Mouse (Mus musculus) stomach, embryonic 15.5 days (tissue): ENCODE results near the gene Selenop. TPM values are rescaled to one million over a fixed set of nuclear protein-coding genes. Genes with fewer than 3 reads are reported as not detected.
A peak's percentile ranks its signal among the peaks of the same experiment; 100 is the strongest.
"Not testable (repeated sequence)": the region's sequence is repeated elsewhere in the genome, so short reads cannot be mapped to it uniquely, and the experiment has no call there.

ENCODE experiments used
- ATAC-seq: fragments of 200-750 bp; cut with Nextera tagmentation; 2 replicates; pipeline ENCODE4 v1.8.0; 2017; ENCODE audit warnings: low read depth, moderate number of reproducible peaks, moderate TSS enrichment; ENCODE audit not compliant: insufficient read depth, low FRiP score
- H3K27ac ChIP-seq: fragments of 300-500 bp; sonication (generic); 2 replicates; pipeline ENCODE4 v1.5.1; 2015; ENCODE audit warnings: mild to moderate bottlenecking, inconsistent platforms
- H3K27me3 ChIP-seq: fragments of 300-500 bp; sonication (generic); replicated peaks from 2 replicates; pipeline ENCODE4 v1.6.1; 2015; ENCODE audit warnings: inconsistent platforms
- H3K36me3 ChIP-seq: fragments of 300-500 bp; sonication (generic); 2 replicates; pipeline ENCODE4 v1.6.1; 2015; ENCODE audit warnings: inconsistent platforms
- H3K4me1 ChIP-seq: fragments of 300-500 bp; sonication (generic); 2 replicates; pipeline ENCODE4 v1.6.1; 2015; ENCODE audit warnings: inconsistent platforms
- H3K4me2 ChIP-seq: fragments of 300-500 bp; sonication (generic); 2 replicates; pipeline ENCODE4 v1.6.1; 2015; ENCODE audit warnings: mild to moderate bottlenecking, inconsistent platforms
- H3K4me3 ChIP-seq: fragments of 300-500 bp; sonication (generic); replicated peaks from 2 replicates; pipeline ENCODE4 v1.5.1; 2015; ENCODE audit warnings: inconsistent platforms
- H3K9ac ChIP-seq: fragments of 300-500 bp; sonication (generic); 2 replicates; pipeline ENCODE4 v1.6.1; 2015; ENCODE audit warnings: inconsistent platforms
- H3K9me3 ChIP-seq: fragments of 300-500 bp; sonication (generic); 2 replicates; pipeline ENCODE4 v1.6.1; 2016; ENCODE audit warnings: inconsistent platforms
- WGBS: fragments of 180-500 bp; shearing (Covaris S2); methylation state at CpG from one replicate; pipeline ENCODE4 v1.1.7; 2015; 5-methylcytosine and 5-hydroxymethylcytosine counted together
- polyA plus RNA-seq: library from polyadenylated mRNA; unstranded; fragments of >200 nt; fragmentation: Nextera tagmentation; extraction: Ambion mirVana; gene quantifications from 2 replicates; pipeline ENCODE4 v1.2.1, GENCODE M21; 2015

Gene Selenop
- 293 and 302 TPM in 2 replicates for polyA plus RNA-seq

DNA sequence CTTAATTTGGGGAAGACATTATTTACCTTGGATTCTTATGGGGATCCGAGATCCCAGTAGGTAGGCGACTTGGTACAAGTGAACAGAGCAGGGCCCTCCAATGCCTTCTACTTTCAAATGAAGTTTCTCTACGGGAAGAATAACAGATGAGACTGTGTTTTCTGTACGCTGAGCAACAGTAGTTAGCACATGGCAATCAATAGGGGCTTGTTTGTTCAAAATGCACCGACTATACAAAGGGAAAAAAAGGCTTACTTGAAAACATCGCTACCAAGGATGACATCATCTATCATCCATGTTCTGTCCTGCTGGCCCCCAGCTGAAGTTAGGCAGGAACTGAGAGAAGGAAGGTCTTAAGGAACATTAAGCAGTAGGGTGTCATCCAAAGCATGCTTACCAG lies at the start of gene Selenop:
Gene Selenop, plus strand, starts transcription at position 301 of the 400 bp plus-strand sequence.
- Histone ChIP-seq H3K9me3 (no peaks in the 10 kb centered on the region), H3K27me3 (no peaks in the 10 kb centered on the region), H3K4me3 (no peak within 1 kb of the TSS), H3K9ac (no peak within 1 kb of the TSS), H3K4me1 (peaks cover 11% of the 10 kb centered on the region), H3K4me2 (no peak within 1 kb of the TSS), H3K36me3 (no peaks in the 10 kb centered on the region), H3K27ac (peak within 1 kb of the TSS; percentile 94; the same call in 1 of the 2 replicates)
- no peak for ATAC-seq
- WGBS, result 73% methylated on average over 6 of the region's 6 CpGs

DNA sequence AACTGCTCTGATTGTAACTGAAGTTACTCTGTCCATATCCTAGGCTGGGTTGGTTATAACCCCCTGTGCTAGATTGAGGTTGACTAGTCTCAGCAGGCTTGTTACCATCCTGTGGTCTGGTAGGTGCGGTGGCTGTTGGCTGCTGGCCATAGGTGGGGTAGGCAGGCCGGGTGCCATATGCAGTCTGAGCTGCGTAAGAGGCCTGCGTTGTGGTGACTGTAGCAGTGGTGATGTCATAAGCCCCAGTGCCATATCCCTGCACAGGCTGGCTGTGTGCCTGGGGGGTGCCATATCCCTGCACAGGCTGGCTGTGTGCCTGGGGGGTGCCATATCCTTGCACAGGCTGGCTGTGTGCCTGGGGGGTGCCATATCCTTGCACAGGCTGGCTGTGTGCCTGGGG lies 49.7 kb upstream of the Selenop start:
- 98% methylated on average over 4 of the region's 4 CpGs for WGBS
- H3K27ac ChIP-seq, H3K4me2 ChIP-seq, H3K27me3 ChIP-seq, H3K9me3 ChIP-seq, ATAC-seq, H3K9ac ChIP-seq, H3K4me3 ChIP-seq, H3K4me1 ChIP-seq, H3K36me3 ChIP-seq: not testable (repeated sequence)

DNA sequence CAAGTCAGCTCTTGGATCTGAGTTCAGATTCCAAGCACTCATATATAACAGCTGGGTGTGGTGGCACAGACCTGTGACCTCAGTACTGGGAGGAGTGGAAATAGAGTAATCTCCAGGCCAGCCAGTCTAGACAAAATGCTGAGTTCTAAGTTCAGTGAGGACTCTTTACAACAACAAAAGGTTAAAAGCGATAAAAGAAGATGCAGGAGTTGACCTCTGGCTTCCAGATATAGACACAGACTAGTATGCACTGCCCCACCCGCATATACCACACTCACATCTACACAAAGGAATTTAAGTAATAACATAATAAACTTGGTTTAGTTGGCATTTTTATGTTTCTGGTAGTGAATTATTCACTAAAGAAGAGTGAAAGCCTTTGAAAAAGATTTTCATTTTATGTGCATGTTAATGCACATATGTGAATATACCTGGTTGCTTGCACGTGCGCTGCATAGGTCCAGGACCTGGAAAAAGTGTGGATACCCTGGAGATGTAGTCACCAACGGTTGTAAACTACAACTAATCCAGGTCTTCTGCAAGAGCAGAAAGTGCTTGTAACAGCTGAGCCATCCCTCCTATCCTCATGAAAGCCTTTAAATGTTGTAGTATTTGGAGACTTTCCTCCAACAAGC lies 45.4 kb upstream of the Selenop start:
- ATAC-seq, result no peak

DNA sequence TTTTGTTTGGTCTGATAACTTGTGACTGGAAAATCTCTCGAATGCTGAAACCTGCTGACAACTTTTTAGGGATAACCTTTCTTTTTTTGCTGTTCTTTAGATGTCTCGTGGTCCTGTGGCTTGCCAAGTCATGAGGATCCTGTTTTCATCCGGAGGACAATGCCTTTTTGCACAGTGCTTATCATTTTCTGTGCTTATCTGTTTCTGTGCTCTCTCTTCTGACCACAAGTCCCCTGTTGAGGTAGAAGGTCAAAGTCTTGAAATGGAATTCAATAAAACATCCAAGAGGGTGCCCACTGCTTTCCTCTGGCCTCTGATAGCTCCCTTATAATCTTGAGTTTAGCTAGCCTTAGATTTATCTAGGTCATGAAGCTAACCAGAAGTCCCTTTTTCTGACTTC lies 41.8 kb upstream of the Selenop start:
- H3K4me2 ChIP-seq, result no peak overlapping the region
- no peaks in the 10 kb centered on the region for H3K4me1 ChIP-seq
- H3K27ac ChIP-seq, result no peak overlapping the region
- H3K36me3 ChIP-seq, result no peaks in the 10 kb centered on the region
- H3K27me3 ChIP-seq, result no peaks in the 10 kb centered on the region
- H3K9ac ChIP-seq, result no peak overlapping the region
- no peak overlapping the region for H3K4me3 ChIP-seq
- ATAC-seq, result no peak
- H3K9me3 ChIP-seq, result no peaks in the 10 kb centered on the region
- 62% methylated on average over 3 of the region's 3 CpGs for WGBS

More for the DNA sequence above, 45.4 kb upstream of the Selenop start:
- no peaks in the 10 kb centered on the region for H3K36me3 ChIP-seq
- no peaks in the 10 kb centered on the region for H3K4me1 ChIP-seq
- H3K4me3 ChIP-seq, result no peak overlapping the region
- no peak overlapping the region for H3K27ac ChIP-seq
- H3K9ac ChIP-seq, result no peak overlapping the region
- H3K9me3 ChIP-seq, result no peaks in the 10 kb centered on the region
- no peaks in the 10 kb centered on the region for H3K27me3 ChIP-seq
- 86% methylated on average over 5 of the region's 5 CpGs for WGBS
- H3K4me2 ChIP-seq, result no peak overlapping the region

DNA sequence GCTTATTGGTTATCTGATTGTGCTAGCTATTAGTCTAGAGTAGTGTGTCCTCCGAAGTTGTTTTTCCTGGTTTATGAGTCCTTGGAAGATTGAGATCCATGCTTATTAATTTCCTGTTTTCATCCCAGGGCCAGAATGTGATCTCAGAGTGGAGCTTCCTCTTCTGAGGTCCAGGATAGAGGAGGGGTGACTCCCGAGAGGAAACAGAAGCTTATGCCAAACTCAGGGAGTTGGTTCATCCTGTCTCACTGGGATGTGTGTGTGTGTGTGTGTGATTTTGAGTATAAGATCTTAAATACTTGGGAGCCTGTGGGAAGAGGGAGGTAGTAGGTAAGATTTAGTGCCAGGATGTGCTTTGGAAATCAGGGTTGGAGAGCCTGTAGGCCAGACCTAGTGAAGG lies 40.2 kb upstream of the Selenop start:
- 45% methylated on average over 2 of the region's 2 CpGs for WGBS

DNA sequence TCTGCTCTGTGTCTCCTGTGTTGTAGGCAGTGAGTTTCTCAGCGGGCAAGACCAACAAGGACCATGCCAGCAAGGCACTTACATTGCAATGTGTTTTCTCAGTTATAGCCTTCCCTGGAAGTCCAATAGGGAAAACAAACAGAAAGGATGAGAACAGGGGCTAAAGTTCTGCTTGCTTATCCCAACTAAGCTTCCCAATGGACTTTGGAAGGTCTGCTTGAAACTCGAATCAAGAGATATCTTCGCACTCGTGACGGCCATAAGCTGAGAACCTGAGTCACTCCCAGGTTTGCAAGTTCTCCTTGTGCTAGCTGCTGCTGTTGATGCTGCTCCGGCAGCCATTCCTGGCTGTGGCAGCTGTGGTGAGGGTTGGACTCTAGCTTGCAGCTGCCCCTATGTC lies 39.4 kb upstream of the Selenop start:
- no peak overlapping the region for H3K9ac ChIP-seq
- H3K9me3 ChIP-seq, result no peaks in the 10 kb centered on the region
- no peaks in the 10 kb centered on the region for H3K4me1 ChIP-seq
- H3K27me3 ChIP-seq, result no peaks in the 10 kb centered on the region
- no peak overlapping the region for H3K4me2 ChIP-seq
- no peak overlapping the region for H3K4me3 ChIP-seq
- no peaks in the 10 kb centered on the region for H3K36me3 ChIP-seq
- 0 out of 2 replicates have a peak overlapping the region, but pooled peaks have one; percentile 19 for H3K27ac ChIP-seq
- ATAC-seq, result no peak
- 83% methylated on average over 6 of the region's 6 CpGs for WGBS

More for the DNA sequence above, 40.2 kb upstream of the Selenop start:
- H3K4me3 ChIP-seq, result no peak overlapping the region
- H3K9ac ChIP-seq, result no peak overlapping the region
- no peak overlapping the region for H3K27ac ChIP-seq
- H3K36me3 ChIP-seq, result no peaks in the 10 kb centered on the region
- H3K4me2 ChIP-seq, result no peak overlapping the region
- H3K9me3 ChIP-seq, result no peaks in the 10 kb centered on the region
- no peaks in the 10 kb centered on the region for H3K27me3 ChIP-seq
- no peak for ATAC-seq
- no peaks in the 10 kb centered on the region for H3K4me1 ChIP-seq

DNA sequence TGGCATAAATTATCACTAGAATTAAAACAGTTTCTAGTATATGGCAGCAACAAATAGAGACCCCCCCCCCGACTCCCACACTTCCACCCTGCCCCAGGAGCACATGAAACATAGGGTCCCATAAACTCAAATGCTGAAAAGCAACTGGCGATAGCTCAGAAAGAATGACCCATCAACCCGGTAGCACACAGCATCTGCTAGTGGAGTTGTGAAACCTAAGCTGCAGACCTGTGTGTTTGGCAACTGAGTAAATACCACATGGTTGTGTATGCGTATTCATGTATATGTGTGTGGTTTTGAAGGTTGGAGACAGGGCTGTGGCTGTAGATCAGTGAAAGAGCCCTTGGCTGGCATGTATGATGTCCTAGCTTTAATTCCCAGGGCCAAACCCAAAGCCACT lies 37.3 kb upstream of the Selenop start:
- 88% methylated on average over 4 of the region's 4 CpGs for WGBS
- Histone ChIP-seq H3K4me3 (no peak overlapping the region), H3K27ac (no peak overlapping the region), H3K4me1 (no peaks in the 10 kb centered on the region), H3K27me3 (no peaks in the 10 kb centered on the region), H3K9me3 (no peaks in the 10 kb centered on the region), H3K9ac (no peak overlapping the region), H3K36me3 (no peaks in the 10 kb centered on the region), H3K4me2 (no peak overlapping the region)
- no peak for ATAC-seq

DNA sequence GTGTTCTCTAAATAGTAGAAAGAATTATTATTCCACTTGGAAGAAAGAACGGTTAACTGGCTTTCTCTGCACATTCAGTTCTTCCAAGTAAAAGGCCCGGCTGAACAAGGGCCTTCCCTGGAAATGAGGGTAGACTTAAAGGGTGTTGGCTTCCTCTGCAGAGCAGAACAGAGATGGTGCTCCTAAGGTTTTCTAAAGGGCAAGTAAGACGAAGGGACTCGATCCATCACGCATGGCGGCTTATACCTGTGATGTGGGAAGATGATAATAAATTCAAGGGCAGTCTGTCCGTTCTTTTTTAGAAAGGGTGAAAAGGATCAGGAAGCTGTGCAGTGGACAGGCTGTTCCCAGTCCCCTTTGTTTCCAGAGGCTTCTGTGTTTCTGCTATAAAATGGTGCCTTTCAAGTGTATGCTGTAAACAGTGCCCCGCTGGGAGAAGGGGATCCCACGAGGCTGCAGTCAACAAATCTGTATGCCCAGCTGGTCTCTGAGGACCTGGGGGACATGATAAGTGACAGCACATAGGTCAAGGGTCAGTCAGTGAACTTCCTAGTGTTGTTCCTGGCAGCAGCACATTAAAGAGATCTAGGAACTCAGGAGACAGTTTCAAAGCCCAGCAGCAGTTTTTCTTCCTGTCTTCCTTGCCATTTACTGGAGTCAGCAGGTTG lies 36.0 kb upstream of the Selenop start:
- no peak for ATAC-seq
- Histone ChIP-seq H3K4me1 (no peaks in the 10 kb centered on the region), H3K36me3 (no peaks in the 10 kb centered on the region), H3K4me3 (no peak overlapping the region), H3K9me3 (no peaks in the 10 kb centered on the region), H3K27me3 (no peaks in the 10 kb centered on the region), H3K27ac (no peak overlapping the region), H3K9ac (no peak overlapping the region), H3K4me2 (no peak overlapping the region)
- WGBS, result 41% methylated on average over 9 of the region's 9 CpGs

DNA sequence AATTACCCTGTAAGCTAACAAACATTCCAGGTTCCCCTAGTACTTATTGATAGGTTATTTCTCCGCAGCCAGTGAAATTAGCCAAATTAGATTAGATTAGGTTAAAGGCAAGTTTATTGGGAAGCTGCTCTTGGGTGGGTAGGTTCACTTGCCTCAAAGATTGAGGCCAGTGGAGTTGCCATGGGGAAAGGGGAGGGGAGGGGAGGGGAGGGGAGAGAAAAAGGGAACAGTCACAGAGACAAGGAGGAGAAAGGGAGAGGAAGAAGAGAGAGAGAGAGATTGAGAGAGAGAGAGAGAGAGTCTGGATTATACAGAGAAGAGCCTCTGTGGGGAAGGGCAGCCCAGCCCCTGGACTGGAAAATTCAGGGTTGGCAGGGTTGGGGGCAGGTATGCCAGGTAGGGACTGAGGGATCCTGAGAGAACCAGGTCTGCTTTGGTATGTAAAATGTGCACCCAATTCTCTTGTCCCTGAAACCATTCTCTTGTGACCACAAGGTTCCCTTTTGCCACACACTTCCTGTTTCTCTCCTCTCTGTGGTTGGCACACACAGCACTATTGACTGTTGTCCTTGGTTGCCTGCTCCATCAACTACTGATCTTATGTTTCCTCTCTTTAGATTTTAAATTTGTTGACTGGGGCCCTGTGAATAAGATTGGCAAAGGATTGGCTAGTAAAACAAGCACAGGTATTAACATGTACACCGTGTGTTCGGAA lies 34.4 kb upstream of the Selenop start:
- no peaks in the 10 kb centered on the region for H3K27me3 ChIP-seq
- no peak overlapping the region for H3K9ac ChIP-seq
- no peak overlapping the region for H3K4me3 ChIP-seq
- H3K4me2 ChIP-seq, result no peak overlapping the region
- H3K36me3 ChIP-seq, result no peaks in the 10 kb centered on the region
- WGBS, result 87% methylated on average over 3 of the region's 3 CpGs
- no peaks in the 10 kb centered on the region for H3K9me3 ChIP-seq
- H3K27ac ChIP-seq, result no peak overlapping the region
- ATAC-seq, result no peak
- no peaks in the 10 kb centered on the region for H3K4me1 ChIP-seq

DNA sequence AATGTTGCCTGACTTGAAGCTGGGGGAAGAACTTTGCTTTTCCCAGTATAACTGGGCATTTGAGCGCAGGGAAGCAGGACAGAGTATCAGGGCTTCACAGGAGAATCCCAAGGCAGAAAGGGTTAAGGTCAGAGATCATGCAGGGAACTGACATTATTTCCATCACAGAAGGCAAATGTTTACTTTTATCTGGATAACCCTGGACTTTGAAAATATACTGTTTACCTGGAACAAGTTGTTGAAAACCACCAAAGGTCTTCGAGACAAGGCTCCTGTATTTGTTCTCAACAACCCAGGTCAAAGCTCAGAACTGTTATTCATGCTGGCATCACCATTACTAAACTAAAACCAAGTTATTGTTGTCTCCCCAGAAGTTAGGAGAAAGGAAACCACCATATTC lies 32.0 kb upstream of the Selenop start:
- Histone ChIP-seq H3K4me1 (no peaks in the 10 kb centered on the region), H3K4me2 (no peak overlapping the region), H3K36me3 (no peaks in the 10 kb centered on the region), H3K9me3 (no peaks in the 10 kb centered on the region), H3K27me3 (no peaks in the 10 kb centered on the region), H3K9ac (no peak overlapping the region), H3K27ac (no peak overlapping the region), H3K4me3 (no peak overlapping the region)
- ATAC-seq, result no peak
- WGBS, result 59% methylated on average over 2 of the region's 2 CpGs

DNA sequence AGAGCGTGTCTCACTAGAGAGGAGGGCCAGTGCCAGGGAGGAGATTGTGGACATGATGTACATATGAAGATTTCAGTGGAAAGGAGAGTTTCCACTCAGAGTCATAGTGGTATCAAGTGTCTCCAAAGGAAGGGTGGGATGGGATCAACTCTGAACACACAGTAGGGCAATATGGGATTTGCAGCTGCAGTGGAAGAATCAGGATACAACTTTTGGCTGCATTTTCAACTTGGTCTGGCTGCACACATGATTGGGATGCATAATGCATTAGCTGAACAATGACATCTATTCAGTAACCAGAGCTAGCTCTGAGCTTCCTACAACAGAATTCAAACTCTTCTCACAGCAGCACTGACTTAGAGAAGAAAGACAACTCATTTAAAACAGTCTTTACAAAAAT lies 30.4 kb upstream of the Selenop start:
- Histone ChIP-seq H3K4me3 (no peak overlapping the region), H3K9me3 (no peaks in the 10 kb centered on the region), H3K9ac (no peak overlapping the region), H3K27me3 (no peaks in the 10 kb centered on the region), H3K4me2 (no peak overlapping the region), H3K27ac (no peak overlapping the region), H3K36me3 (no peaks in the 10 kb centered on the region), H3K4me1 (no peaks in the 10 kb centered on the region)
- WGBS, result 81% methylated on average over 1 of the region's 1 CpGs
- ATAC-seq, result no peak

DNA sequence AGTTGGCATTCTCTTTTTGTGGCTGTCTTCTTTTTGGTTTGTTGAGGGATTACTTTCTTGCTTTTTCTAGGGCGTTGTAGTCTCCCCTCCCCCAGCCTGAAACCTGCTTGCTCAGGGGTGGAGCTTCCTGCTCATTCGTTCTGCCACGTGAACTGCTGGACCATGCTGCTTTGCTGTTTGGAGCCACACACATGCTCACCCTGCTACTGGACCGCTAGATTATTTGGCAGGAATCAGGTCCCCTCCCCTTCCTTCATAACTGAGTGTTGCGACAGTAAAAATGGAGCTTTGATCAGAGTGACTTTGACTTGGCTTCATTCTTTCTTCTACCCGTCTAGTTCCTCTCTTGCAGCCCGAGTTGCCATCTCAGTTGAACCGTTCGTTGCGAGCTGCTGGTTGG lies 23.3 kb upstream of the Selenop start:
- not testable (repeated sequence) for H3K4me3 ChIP-seq, H3K36me3 ChIP-seq, H3K4me1 ChIP-seq, H3K27me3 ChIP-seq, H3K9me3 ChIP-seq, H3K4me2 ChIP-seq, ATAC-seq, H3K9ac ChIP-seq, H3K27ac ChIP-seq
- WGBS, result 87% methylated on average over 10 of the region's 10 CpGs
